Mouse (Mus musculus) urinary bladder, postnatal 14 days (tissue): ENCODE data around the gene Zmiz1.

ENCODE experiments used
- DNase-seq: peaks from one replicate; pipeline ENCODE4 v3.0.0; 2021; ENCODE audit warnings: low spot score

Zmiz1 gene

DNA sequence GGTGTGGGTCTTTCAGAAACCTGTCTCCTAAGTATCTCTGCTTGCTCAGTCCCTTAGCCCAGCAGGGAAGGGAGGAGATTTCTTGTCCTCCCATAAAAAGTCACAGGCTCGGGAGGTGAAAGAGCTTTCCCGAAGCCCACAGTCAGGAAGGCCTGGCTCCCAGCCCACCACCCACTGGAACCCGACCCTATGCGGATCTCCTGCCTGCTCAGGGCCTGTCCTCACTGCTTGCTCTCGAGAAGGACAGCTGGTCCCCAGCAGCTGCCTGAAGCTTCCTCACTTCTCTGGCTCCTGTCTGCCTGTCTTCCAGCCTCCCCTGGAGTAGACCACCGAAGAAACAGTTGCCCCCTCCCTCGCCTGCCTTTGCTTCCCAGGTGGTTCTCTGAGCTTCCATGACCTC, 103.9 kb downstream of the Zmiz1 start:
- DNase-seq, result no peak

DNA sequence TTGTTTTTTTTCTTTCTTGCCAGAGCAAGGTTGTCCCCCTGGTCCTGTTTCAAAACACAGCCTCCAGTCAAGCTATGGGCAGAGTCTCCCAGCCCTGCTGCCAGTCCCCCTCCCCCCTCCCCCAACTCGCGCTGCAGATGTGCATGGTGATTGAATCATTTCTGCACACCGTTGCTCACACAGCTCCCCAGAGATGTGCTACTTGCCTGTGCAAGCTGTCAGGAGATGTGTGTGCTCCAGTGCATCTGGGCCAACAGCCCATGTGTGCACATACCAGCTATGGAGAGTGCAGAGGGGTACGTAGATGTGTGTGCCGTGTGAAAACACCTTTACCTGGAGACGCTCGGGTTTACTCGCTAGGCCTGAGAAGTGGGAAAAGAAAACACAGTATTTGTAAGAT, 105.6 kb downstream of the Zmiz1 start:
- no peak for DNase-seq

DNA sequence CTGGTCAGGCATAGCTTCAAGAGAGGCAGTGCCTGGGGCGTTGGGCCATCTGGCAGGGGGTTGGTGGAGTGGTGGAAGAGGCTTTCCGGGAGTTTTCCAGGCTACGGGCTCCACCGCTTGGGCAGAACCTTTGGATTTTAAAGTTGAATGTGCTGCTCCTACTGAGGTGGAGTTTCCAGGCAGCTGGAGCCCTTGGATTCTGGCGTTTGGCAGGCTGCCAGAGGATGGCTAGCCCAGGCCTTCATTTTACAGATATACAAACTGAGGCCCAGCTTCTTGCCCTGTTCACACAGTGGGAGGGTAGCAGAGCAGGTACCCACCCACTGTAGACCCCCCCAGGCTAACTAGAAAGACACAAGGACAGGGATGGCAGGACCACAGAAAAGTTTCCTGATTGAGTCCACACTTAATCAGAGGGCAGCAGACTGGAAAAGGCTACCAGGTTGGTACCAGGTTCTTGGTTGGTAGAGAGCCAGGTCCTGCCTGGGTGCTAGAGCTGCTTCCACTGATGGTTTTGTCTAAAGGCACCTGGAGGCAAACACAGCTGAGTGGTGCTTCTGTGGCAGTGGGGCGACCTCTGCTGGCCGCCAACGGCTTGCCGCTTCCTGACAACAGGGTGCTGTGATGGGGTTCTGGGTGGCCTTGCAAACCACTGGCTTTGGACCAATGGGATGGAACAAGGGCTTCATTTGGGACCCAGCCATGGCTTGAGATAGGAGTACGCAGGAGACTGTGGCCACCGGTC, 106.5 kb downstream of the Zmiz1 start:
- peak; percentile 88 for DNase-seq

DNA sequence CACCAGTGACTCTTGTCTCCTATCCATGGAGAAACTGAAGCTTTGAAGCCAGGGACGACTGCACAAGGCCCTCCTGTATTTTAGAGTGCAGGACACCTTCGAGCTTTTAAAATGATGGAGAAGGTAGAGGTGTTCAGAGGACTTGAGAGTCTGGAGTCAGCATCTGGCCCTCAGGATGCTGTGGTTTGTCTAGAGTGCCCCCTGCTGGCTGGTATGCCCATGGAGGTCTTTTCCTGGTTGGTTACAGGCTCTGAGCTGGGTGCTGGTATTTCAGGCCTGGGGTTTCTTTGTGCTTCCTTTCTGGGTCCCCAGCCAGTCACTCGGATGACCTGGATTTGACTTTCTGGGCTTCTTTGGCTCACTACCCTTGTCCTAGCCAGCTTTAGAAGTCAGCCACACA, 108.3 kb downstream of the Zmiz1 start:
- DNase-seq, result peak; percentile 74

DNA sequence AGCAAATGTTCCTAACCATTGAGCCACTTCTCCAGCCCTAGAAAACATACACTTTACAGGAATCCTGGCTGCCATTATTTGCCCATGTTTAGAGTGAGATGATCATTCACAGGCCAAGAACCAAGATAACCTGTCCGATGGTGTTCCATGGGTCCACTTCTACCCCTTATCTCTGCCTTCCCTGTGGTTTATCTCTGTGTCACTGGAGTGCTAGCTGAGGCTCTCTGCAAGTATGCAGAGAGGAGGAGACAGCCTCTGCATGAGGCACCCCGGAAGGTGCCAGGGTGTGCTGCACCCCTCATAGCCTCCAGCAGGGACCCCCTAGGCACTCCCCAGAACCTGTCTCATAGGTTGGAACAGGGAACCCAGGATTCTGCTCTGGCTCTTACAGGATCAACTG, 108.9 kb downstream of the Zmiz1 start:
- DNase-seq, result no peak

DNA sequence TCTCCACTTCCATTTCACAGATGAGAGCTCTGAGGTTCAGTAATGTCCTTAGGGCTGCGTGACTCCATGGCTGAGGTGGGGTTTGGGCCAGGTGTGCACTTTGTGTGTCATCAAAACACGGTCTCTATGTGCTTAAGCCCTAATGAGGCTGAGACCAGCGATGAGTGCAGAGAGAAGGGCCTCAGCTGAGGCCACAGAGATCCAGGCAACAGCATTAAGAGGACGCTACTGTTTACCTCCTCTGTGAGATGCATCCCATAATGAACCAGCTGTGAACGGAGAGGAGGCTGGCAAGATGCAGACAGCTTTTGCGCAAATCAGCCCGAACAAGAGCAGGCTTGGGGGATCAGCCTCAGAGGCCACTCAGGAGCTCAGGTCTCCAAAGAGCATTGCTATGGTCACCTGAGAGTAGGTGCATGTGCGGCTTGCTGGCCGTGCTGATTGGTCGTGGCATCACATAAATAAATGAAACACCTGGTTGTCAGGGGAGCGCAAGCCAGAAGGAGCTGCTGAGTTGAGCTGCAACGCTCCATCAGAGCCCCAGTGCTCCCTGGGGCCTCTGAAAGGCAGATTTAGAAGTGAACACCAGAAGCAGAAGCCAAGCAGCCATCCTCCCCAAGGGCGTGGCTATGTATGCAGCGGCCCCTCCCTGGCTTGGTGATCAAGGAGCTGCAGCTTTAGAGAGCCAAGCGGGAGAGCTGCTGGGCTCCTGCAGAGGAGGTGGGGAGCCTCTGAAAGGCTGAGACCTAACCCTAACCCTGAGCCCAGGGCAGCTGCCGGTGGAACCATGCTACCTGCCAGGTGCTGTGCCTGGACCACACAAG, 115.3 kb downstream of the Zmiz1 start:
- peak; percentile 42 for DNase-seq

DNA sequence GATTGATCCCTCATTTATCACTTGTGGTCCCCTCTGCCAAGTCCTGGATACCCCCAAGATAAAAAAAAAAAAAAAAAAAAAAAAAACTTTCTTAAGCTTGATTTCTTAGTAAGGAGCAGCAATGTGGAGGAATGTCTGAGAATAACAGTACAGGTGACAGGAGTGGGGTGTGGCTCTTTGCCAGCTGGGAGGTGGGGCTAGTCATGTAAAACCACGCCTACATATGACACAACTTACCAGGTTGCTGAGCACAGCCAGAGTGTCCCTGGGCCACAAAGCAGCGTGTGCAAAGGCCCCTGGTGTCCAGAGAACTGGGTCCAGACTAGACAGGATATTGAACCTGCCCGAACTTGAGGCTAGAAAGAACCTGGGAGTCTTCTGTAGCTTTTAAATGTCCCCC, 117.7 kb downstream of the Zmiz1 start:
- DNase-seq, result no peak

DNA sequence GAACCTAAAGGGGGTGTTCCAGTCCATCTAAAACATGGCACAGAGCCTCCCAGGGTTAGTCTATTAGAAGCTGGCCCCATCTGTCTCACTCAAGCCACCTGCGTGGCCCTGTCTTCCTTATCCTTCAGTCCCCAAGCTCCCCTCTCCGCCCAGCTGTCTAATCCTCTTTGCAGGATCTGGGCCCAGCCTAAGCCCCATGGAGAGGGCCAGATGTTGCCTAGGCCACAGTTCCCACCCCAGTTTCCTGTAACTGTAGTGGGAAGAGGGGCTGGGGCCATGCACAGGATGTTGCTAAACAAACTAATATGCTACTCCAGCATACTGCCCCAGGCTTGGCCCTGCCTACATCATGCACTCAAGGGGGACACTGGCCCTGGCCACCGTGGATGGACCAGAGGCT, 118.4 kb downstream of the Zmiz1 start:
- DNase-seq, result no peak

DNA sequence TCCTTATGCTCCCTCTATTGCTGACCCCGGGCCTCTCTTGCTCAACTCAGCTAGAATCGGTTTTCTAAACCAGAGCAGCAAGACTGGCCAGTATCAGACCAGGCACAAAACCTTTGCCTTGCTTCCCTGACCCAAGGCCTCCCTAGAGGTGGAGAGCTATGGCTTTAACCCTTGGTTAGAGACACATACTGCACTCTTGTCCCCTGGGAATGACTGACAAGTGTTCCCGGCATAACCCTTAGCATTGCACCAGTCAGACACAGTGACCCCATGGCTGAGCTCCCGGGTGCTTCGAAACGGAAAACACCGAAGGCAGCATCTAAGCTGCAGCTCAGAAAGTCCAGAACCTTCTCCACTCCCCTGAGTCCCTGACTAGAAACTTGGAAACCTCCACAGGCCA, 120.6 kb downstream of the Zmiz1 start:
- no peak for DNase-seq

DNA sequence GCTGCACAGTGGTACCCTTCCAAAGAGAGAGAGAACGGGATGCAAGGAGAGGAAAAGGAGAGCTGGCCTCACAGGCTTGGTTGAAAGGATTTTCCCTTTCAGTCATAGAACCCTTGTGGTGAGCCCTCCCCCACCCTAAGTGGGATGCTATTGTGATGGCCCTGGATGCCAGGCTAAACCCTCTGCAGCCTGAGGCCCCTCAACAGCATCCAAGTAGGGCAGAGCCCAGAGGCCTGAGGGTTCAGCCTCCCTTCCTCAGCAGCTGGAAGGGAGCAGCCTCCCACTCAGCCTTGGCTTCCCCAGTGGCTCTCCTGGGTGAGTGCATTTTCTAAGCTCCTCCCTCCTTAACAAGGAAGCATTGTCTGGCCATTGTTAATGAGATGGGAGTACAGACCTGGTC, 121.4 kb downstream of the Zmiz1 start:
- no peak for DNase-seq

DNA sequence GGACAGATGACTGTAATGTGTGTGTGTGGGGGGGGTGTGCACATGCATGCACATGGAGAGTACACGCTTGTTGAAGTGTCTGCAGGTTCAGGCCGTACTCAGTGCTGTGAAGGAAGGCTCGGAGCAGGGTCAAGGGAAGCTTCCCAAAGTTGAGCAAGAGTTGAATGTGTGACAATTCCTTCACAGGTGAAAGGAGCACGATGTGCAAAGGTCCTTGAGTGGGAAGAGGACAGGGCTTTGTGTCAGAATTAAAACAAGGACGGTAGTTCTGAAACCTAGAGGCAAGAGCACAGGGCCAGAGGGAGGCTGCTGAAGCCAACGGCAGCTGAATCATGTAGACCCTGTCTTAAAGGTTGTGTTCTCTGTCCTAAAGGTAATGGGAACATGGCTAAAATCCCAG, 123.6 kb downstream of the Zmiz1 start:
- no peak for DNase-seq

DNA sequence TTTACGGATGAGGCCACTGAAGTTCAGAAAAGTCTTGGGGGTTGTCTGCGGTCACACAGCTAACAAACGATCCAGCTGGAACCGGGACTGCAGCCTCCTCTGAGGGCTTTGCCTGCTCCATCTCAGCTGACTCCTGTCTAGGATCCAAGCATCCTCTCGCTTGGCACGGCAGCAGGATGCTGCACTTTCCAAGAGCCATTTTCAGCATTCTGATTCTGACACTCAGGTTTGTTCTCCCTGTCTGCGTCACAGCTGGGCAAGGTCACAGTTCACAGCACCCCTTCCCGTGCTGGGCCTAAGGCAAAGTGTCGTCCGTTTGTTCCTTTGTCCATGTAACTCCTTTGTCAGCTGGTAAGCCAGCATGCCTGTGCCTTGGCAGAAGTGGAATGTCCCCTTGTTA, 124.9 kb downstream of the Zmiz1 start:
- DNase-seq, result no peak

DNA sequence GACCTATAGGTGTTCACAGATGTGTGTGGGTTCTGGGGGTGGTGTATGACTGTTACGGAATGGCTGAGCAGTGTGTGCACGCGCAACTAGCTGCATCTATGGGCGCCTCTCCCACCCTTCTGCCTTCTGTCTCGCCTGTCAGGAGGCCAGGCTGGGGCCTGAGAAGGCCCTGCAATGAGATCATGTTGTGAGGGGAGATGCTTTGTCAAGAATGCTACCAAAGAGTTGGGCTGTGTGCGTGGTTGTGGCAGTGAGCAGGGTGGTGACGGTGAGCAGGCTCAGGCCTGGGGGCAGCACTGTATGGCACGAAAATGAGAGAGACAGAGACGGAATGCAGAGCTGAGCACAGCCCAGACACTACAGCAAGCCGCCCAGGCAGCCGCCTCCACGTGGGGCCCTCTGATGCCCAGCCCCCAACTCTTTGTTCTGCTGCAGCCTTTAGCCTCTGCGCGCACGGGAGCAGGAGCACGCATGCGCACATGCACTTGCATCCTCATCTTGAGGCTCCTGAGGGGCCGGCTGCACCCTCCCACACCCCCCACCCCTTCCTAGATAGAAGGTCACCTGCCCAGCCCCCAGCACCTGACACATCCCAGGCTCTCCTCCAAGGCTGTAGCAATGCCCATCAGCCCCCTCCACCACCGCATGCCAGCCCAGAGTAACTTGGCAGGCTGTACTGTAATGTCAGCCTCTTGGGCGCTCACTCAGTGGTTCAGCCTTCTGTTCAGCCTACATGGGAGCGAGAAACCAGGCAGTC, 126.7 kb downstream of the Zmiz1 start:
- no peak for DNase-seq

DNA sequence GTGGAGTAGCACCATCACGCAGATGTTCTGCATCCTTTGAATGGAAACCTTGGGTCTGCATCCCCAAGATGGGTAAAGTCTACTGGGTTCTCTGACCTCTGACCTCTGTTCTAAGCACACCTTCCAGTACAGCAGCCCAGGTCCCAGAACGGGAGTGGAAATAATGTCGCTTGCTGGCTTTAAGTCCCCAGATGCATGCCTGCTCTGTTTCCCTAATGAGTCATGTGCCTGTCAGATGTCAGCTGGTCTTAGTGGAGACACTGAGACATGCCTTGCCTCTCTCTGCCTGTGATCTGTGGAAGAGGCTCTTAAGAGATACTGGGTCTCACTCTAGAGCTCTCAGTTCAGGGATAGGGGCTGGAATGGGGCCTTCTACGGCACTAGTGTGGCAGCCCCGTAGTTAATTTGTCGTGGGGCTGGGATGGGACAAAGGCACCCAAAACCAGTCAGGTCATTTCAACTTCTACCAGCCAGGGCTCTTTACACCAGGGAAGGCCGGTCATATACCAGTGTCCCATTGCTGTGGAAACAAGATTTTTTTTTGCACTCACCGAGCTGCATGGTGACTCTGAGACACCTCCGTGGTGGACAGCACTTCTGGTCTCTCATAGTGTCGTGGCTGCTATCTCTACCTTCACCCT, 128.0 kb downstream of the Zmiz1 start:
- DNase-seq, result no peak

DNA sequence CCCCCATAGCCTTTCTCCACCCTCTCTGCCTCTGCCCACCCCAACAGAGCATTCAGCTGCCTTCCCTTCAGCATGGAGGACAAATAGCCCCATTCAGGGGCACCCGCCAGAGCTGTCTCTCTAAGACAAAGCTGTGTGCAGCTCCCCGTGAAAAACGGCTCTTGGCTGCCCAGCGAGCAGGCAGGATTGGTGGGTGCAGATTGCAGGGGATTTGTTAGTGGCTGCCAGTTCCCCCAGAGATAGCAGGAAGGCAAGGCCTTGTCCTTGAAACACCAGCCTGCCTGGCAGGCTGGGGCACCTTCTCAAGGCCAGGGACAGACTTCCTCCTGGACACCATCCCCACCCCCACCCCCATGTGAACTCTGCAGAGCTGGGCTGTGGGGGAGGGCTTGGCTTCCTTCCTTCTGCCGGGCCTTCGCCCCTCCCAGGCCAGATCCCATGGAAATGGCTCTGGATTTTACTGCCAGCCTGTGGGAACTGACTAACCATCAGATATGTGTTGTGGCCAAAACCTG, 128.6 kb downstream of the Zmiz1 start:
- peak; percentile 56 for DNase-seq

DNA sequence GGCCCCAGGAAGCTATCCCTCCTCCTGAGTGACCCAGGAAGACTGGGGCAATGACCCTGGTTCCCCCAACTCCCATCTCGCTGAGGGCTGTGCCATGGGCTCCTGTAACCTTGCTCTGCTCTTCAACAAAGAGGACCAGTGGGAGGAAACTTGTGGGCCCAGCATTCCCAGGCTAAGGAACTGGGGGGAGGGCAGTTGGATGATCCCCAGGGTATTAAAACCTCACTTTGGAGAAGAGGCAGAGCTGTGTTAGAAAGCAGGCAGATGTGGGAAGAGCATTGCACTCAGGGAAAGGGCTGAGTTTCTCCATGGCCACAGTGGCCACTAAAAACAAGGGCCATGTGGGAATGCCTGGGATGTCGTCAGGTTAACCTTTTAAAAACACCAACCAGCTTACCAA, 129.2 kb downstream of the Zmiz1 start:
- DNase-seq, result no peak

DNA sequence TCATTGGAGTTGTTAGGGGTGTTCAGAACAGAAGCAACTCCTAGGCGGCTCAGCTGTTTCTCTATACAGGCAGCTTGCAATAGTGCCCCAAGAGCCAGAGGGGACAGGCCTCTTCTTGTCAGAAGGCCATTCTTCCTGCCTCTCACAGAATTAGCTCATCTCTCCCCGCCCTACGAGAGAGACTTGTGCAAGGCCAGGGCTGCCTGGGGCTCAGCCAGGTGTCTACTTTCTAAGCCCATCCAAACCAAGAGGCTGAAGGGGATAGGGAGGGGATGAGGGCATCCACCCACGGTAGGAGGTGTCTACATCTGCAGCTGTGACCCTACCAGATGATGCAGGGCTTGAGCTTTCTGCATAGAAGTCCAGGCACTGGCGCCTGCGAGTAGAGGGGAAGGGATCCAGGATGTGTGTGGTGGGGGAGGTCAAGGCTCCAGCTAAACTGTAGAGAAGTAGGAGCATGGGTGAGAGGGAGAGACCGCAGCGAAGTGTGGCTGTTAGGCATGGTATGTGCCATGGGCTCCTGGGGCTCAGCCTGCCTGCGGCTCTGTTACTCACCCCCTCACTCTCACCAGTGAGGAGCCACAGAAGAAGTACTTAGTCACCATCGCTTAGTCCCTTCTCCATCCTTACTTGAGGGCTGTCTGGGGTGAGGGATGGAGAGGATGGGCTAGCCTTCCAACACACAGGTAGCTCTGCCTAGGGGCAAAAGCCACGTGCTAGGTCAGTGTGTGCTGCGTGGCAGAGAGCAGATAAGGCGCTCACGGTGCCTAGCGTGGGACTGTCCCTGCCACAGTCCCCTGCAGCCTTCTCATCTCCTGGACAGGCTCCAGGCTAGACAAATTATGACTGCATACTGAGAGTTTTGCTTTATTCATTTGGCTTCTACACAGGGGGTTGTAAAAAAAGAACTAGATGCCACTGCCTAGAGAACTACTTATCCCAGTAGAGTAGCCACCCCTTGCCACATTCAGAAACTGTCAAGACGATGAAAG, 130.3 kb downstream of the Zmiz1 start:
- DNase-seq, result peak; percentile 67

DNA sequence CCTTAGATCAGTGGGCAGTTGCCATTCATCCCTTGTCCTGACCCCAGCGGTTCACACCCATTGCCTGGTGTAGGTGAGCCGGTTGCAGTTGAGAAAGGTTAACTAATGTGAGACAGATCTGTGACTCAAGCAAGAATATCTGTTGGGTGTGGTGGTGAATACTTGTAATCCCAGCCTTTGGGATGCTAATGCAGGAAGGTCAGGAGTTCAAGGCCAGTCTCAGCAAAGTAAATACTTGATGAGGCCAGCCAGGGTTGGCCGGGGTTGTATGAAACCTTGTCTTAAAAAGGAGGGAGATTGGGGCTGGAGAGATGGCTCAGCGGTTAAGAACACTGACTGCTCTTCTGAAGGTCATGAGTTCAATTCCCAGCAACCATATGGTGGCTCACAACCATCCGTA, 132.0 kb downstream of the Zmiz1 start:
- DNase-seq, result no peak

DNA sequence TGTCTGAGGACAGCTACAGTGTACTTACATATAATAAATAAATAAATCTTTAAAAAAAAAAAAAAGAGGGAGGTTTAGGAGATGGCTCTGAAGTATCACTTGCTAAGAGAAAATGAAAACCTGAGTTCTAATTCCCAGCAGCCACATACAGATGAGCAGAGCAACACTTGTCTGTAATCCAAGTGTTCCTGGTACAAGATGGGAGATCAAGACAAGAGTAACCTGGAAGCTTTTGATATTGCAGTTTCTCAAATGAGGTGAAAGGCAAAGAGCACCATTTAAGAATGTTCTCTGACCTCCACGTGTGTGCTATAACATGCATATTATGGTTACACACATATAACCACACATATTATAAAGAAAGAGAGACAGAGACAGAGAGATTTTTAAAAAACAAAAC, 132.4 kb downstream of the Zmiz1 start:
- DNase-seq, result no peak

DNA sequence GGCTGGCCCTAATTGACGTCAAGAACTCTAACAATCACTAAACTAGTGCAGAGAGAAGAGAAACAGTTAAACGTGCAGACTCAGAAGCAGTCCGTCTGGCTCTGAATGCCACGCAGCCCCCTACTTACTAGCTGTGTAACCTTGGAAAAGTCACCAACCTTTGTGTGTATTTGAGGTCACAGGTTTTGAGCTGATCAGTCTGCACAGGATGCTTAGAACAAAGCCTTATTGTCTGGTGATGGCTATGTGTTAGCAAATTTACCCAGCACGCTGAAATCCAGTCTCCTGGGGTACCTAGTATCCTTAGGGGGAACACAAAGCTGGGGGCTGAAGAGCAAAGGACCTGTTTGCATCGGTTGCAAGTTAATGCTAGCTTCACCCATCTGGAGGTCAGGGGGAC, 133.5 kb downstream of the Zmiz1 start:
- DNase-seq, result no peak

DNA sequence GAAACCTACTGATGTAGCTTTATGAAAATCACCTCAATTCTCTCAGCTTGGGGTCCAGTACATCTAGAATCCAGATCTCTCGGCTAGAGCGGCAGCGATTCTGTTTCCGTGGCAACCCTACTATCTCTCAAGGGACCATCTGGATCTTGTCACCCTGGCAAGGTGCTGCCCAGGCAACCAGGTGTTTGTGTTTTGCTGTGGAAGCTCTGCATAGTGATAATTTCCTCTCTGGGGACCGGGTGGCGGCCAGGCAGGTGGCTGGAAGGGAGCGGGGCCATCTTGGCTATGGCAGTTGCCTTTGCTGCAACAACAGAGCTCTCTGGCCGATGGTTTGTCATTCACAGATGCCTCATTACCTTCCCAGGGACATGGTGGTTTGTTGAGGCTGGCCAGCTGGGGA, 134.9 kb downstream of the Zmiz1 start:
- DNase-seq, result no peak
